Comparison of ENCODE assay signal across 15 mouse cellular contexts in genomic region chr14:21631665-21632200, GRCm38 (mm10).
A peak's percentile ranks its signal among the peaks of the same experiment; 100 is the strongest.
DNase-seq lines count a peak whose midpoint lies in the region; ATAC-seq lines count a peak whose summit lies in the region.
"Had no signal": no experiment of that assay in that cellular context is flagged by ENCODE, and none has a peak within 500 bp of the region (broad histone marks: within the 10 kb centered on the region; RNA-seq: fewer than 3 reads in every experiment).

No protein-coding gene starts in this region.

- H3K27me3 ChIP-seq in embryonic facial prominence, embryonic 15.5 days = no peaks in the 10 kb centered on the region
- no peaks in the 10 kb centered on the region for H3K27me3 ChIP-seq in hindbrain, embryonic 13.5 days
- no peaks in the 10 kb centered on the region for H3K27me3 ChIP-seq in midbrain, embryonic 14.5 days (ENCODE audit: control insufficient read depth, insufficient read depth, low read length)

- H3K4me1 ChIP-seq in embryonic facial prominence, embryonic 15.5 days = peaks cover 21% of the 10 kb centered on the region; the same call in 1 of the 2 replicates
- peaks cover 16% of the 10 kb centered on the region; the same call in 1 of the 2 replicates for H3K4me1 ChIP-seq in hindbrain, embryonic 13.5 days (replicated peaks)
- H3K4me1 ChIP-seq in midbrain, embryonic 14.5 days (ENCODE audit: control insufficient read depth, insufficient read depth, low read length) = 0 out of 2 replicates have a peak, but pooled peaks cover 5% of the 10 kb centered on the region

- H3K36me3 ChIP-seq in embryonic facial prominence, embryonic 15.5 days = peaks cover 48% of the 10 kb centered on the region
- peaks cover 47% of the 10 kb centered on the region for H3K36me3 ChIP-seq in hindbrain, embryonic 13.5 days
- peaks cover 41% of the 10 kb centered on the region for H3K36me3 ChIP-seq in midbrain, embryonic 14.5 days (ENCODE audit: control insufficient read depth, insufficient read depth, low read length)

- no peak overlapping the region for H3K4me2 ChIP-seq in embryonic facial prominence, embryonic 15.5 days (replicated peaks)
- no peak overlapping the region for H3K4me2 ChIP-seq in hindbrain, embryonic 13.5 days
- no peak overlapping the region for H3K4me2 ChIP-seq in midbrain, embryonic 14.5 days (ENCODE audit: low read length)

- 60% methylated on average over 5 of the region's 5 CpGs for whole genome bisulfite sequencing in embryonic facial prominence, embryonic 15.5 days
- 67% methylated on average over 5 of the region's 5 CpGs for WGBS in hindbrain, embryonic 13.5 days
- WGBS in midbrain, embryonic 14.5 days = 42% methylated on average over 5 of the region's 5 CpGs

- H3K9me3 ChIP-seq in embryonic facial prominence, embryonic 15.5 days (replicated peaks) = no peaks in the 10 kb centered on the region
- H3K9me3 ChIP-seq in hindbrain, embryonic 13.5 days = no peaks in the 10 kb centered on the region
- no peaks in the 10 kb centered on the region for H3K9me3 ChIP-seq in midbrain, embryonic 14.5 days (ENCODE audit: control insufficient read depth, low read length)

- 0 out of 2 replicates have a peak overlapping the region, but pooled peaks have one; percentile 34 for H3K27ac ChIP-seq in embryonic facial prominence, embryonic 15.5 days (replicated peaks)
- peak overlapping the region; percentile 32; the same call in 1 of the 2 replicates for H3K27ac ChIP-seq in hindbrain, embryonic 13.5 days
- peak overlapping the region; percentile 65 for H3K27ac ChIP-seq in midbrain, embryonic 14.5 days (replicated peaks; ENCODE audit: low read depth, low read length)

- no peak overlapping the region for H3K4me3 ChIP-seq in embryonic facial prominence, embryonic 15.5 days (replicated peaks)
- no peak overlapping the region for H3K4me3 ChIP-seq in hindbrain, embryonic 13.5 days
- no peak overlapping the region for H3K4me3 ChIP-seq in midbrain, embryonic 14.5 days (replicated peaks; ENCODE audit: low read depth, low read length)

- ATAC-seq in embryonic facial prominence, embryonic 15.5 days (ENCODE audit: insufficient number of reproducible peaks, low FRiP score, low TSS enrichment, low read depth) = peak; percentile 57; the same call in 1 of the 2 replicates
- ATAC-seq in hindbrain, embryonic 13.5 days (ENCODE audit: low FRiP score) = no peak
- ATAC-seq in midbrain, embryonic 14.5 days (ENCODE audit: low FRiP score, low TSS enrichment) = no peak

- DNase-seq in gastrocnemius, postnatal 10 days = peak; percentile 30
- DNase-seq in gastrocnemius, adult 8-10 months (ENCODE audit: low spot score in 2 of 2) = no peak
- no peak for DNase-seq in midbrain, embryonic 14.5 days
- no peak for DNase-seq in layer of hippocampus, adult 9-10 months (ENCODE audit: low spot score)
- DNase-seq in frontal cortex, postnatal 10 days (ENCODE audit: low spot score in 2 of 2) = no peak
- DNase-seq in cerebellum, adult 8-10 months = no peak
- DNase-seq: adrenal gland, adult 2 months; B cell, adult 2 months; cerebellum, postnatal 14 days; heart, postnatal 10 days; kidney, adult 2 months; lung, postnatal 36 days; right cerebral cortex, postnatal 25 days had no signal

- H3K9ac ChIP-seq in embryonic facial prominence, embryonic 15.5 days = no peak overlapping the region
- peak overlapping the region; percentile 11; the same call in 1 of the 2 replicates for H3K9ac ChIP-seq in hindbrain, embryonic 13.5 days
- no peak overlapping the region for H3K9ac ChIP-seq in midbrain, embryonic 14.5 days (replicated peaks; ENCODE audit: low read length)
